ENCODE assay signal across 13 mouse cellular contexts in genomic region chr17:68868439-68868838, GRCm38 (mm10). TPM values are rescaled to one million over a fixed set of nuclear protein-coding genes. Genes with fewer than 3 reads are reported as not detected.
A peak's percentile ranks its signal among the peaks of the same experiment; 100 is the strongest.
DNase-seq lines count a peak whose midpoint lies in the region; ATAC-seq and TF ChIP-seq lines count a peak whose summit lies in the region.
"Had no signal": no experiment of that assay in that cellular context is flagged by ENCODE, and none has a peak within 500 bp of the region (broad histone marks: within the 10 kb centered on the region; RNA-seq: fewer than 3 reads in every experiment).

No protein-coding gene starts in this region.

- H3K9me3 ChIP-seq in kidney, postnatal 0 days (replicated peaks; ENCODE audit: low read length) = no peaks in the 10 kb centered on the region
- H3K9me3 ChIP-seq: forebrain, embryonic 15.5 days; hindbrain, embryonic 15.5 days; liver, embryonic 15.5 days; midbrain, embryonic 12.5 days had no signal

- no peak overlapping the region for H3K4me2 ChIP-seq in kidney, postnatal 0 days (ENCODE audit: low read length)
- H3K4me2 ChIP-seq: forebrain, embryonic 15.5 days; hindbrain, embryonic 15.5 days; liver, embryonic 15.5 days; midbrain, embryonic 12.5 days had no signal

- H3K27ac ChIP-seq in kidney, postnatal 0 days = no peak overlapping the region
- H3K27ac ChIP-seq: forebrain, embryonic 15.5 days; hindbrain, embryonic 15.5 days; liver, embryonic 15.5 days; midbrain, embryonic 12.5 days had no signal

- peak; percentile 69 for TF ChIP-seq CTCF in kidney, postnatal 0 days (IDR thresholded peaks at IDR 0.05; ENCODE audit: low read depth)

- peak; percentile 77 to 78 for DNase-seq in cerebellum, postnatal 10 days
- DNase-seq in cerebellum, adult 9-10 months = no peak
- peak; percentile 42 for DNase-seq in kidney, postnatal 0 days (ENCODE audit: low spot score)
- no peak for DNase-seq in kidney, postnatal 14 days
- peak; percentile 13 for DNase-seq in lung, postnatal 10 days
- DNase-seq in lung, postnatal 14 days = no peak
- peak; percentile 35 for DNase-seq in embryo, embryonic 10.5 days (ENCODE audit: low spot score)
- no peak for DNase-seq in thymus, postnatal 36 days
- DNase-seq: layer of hippocampus, postnatal 36 days had no signal

- no peak for ATAC-seq in kidney, postnatal 0 days (replicated peaks; ENCODE audit: low FRiP score, low read depth)
- ATAC-seq: forebrain, embryonic 15.5 days had no signal

- H3K4me1 ChIP-seq in kidney, postnatal 0 days (replicated peaks; ENCODE audit: insufficient read depth, low read length) = no peaks in the 10 kb centered on the region
- H3K4me1 ChIP-seq: forebrain, embryonic 15.5 days; hindbrain, embryonic 15.5 days; liver, embryonic 15.5 days; midbrain, embryonic 12.5 days had no signal

- H3K36me3 ChIP-seq in kidney, postnatal 0 days (ENCODE audit: insufficient read depth, low read length) = no peaks in the 10 kb centered on the region
- H3K36me3 ChIP-seq: forebrain, embryonic 15.5 days; hindbrain, embryonic 15.5 days; liver, embryonic 15.5 days; midbrain, embryonic 12.5 days had no signal

- no peak overlapping the region for H3K4me3 ChIP-seq in kidney, postnatal 0 days (replicated peaks; ENCODE audit: low read depth, low read length)
- H3K4me3 ChIP-seq: forebrain, embryonic 15.5 days; hindbrain, embryonic 15.5 days; liver, embryonic 15.5 days; midbrain, embryonic 12.5 days had no signal

- H3K27me3 ChIP-seq in kidney, postnatal 0 days (ENCODE audit: insufficient read depth, low read length) = no peaks in the 10 kb centered on the region
- H3K27me3 ChIP-seq: forebrain, embryonic 15.5 days; hindbrain, embryonic 15.5 days; liver, embryonic 15.5 days; midbrain, embryonic 12.5 days had no signal

- H3K9ac ChIP-seq in kidney, postnatal 0 days (ENCODE audit: low read depth, low read length) = no peak overlapping the region
- H3K9ac ChIP-seq: forebrain, embryonic 15.5 days; hindbrain, embryonic 15.5 days; liver, embryonic 15.5 days; midbrain, embryonic 12.5 days had no signal

RNA-seq across cellular contexts. Expression of gene Tmem200c, which starts 42.0 kb away (rescaled TPM):
- 0.61 and 0.74 TPM in 2 replicates for polyA plus RNA-seq in kidney, postnatal 0 days (2015; fragmentation: Nextera tagmentation; extraction: Ambion mirVana)
- polyA plus RNA-seq: liver, embryonic 15.5 days had no signal

Comparison
In these comparisons a context has a peak if more than half of its experiments do, and no peak if none do; other contexts are left out.
1. DNase-seq: peak in cerebellum, postnatal 10 days (2 of 2), kidney, postnatal 0 days (single experiment), lung, postnatal 10 days (single experiment) and embryo, embryonic 10.5 days (single experiment); none in cerebellum, adult 9-10 months (single experiment), kidney, postnatal 14 days (single experiment), lung, postnatal 14 days (single experiment) and thymus, postnatal 36 days (0 of 2).